22 mouse cellular contexts compared by ENCODE assay signal in genomic region chr9:45682461-45682998, GRCm38 (mm10).
DNase-seq lines count a peak whose midpoint lies in the region; ATAC-seq and TF ChIP-seq lines count a peak whose summit lies in the region.
"Had no signal": no experiment of that assay in that cellular context is flagged by ENCODE, and none has a peak within 500 bp of the region (broad histone marks: within the 10 kb centered on the region; RNA-seq: fewer than 3 reads in every experiment).

No protein-coding gene starts in this region.

- no peaks in the 10 kb centered on the region for H3K9me3 ChIP-seq in forebrain, embryonic 14.5 days (replicated peaks; ENCODE audit: control insufficient read depth, low read length)
- H3K9me3 ChIP-seq in forebrain, embryonic 10.5 days: no peaks in the 10 kb centered on the region
- H3K9me3 ChIP-seq in neural tube, embryonic 13.5 days: no peaks in the 10 kb centered on the region
- no peaks in the 10 kb centered on the region for H3K9me3 ChIP-seq in hindbrain, postnatal 0 days (ENCODE audit: low read length)
- H3K9me3 ChIP-seq: embryonic facial prominence, embryonic 13.5 days; heart, embryonic 10.5 days; limb, embryonic 15.5 days; midbrain, embryonic 12.5 days; neural tube, embryonic 12.5 days had no signal

- no peak for ATAC-seq in forebrain, embryonic 14.5 days
- ATAC-seq in neural tube, embryonic 13.5 days (ENCODE audit: low read depth): no peak
- no peak for ATAC-seq in hindbrain, postnatal 0 days
- ATAC-seq: liver, postnatal 0 days had no signal

- H3K36me3 ChIP-seq in forebrain, embryonic 14.5 days (ENCODE audit: control insufficient read depth, insufficient read depth, low read length): 0 out of 2 replicates have a peak, but pooled peaks cover 8% of the 10 kb centered on the region
- H3K36me3 ChIP-seq in forebrain, embryonic 10.5 days (replicated peaks): no peaks in the 10 kb centered on the region
- peaks cover 4% of the 10 kb centered on the region; the same call in 1 of the 2 replicates for H3K36me3 ChIP-seq in neural tube, embryonic 13.5 days
- no peaks in the 10 kb centered on the region for H3K36me3 ChIP-seq in hindbrain, postnatal 0 days (ENCODE audit: insufficient read depth, low read length)
- H3K36me3 ChIP-seq: embryonic facial prominence, embryonic 13.5 days; heart, embryonic 10.5 days; limb, embryonic 15.5 days; midbrain, embryonic 12.5 days; neural tube, embryonic 12.5 days had no signal

- H3K9ac ChIP-seq in forebrain, embryonic 14.5 days (ENCODE audit: low read length): no peak overlapping the region
- H3K9ac ChIP-seq in neural tube, embryonic 13.5 days: no peak overlapping the region
- no peak overlapping the region for H3K9ac ChIP-seq in hindbrain, postnatal 0 days (replicated peaks; ENCODE audit: low read length)
- H3K9ac ChIP-seq: embryonic facial prominence, embryonic 13.5 days; limb, embryonic 15.5 days; liver, postnatal 0 days; midbrain, embryonic 12.5 days; neural tube, embryonic 12.5 days had no signal

- no peak for DNase-seq in forebrain, embryonic 14.5 days (ENCODE audit: low spot score)
- DNase-seq in forebrain, embryonic 10.5 days (ENCODE audit: extremely low spot score, low spot score): no peak
- DNase-seq in neural tube, embryonic 10.5 days (ENCODE audit: extremely low spot score, low spot score): no peak
- no peak for DNase-seq in hindbrain, postnatal 0 days (ENCODE audit: low spot score)
- DNase-seq in retina, postnatal 1 day: peak; percentile 71
- DNase-seq in urinary bladder, adult 18-20 months (ENCODE audit: low spot score in 2 of 2): no peak
- DNase-seq in lung, postnatal 36 days: no peak
- DNase-seq: adrenal gland, postnatal 10 days; cerebellum, adult 8-10 months; heart, postnatal 14 days; kidney, adult 18-20 months; kidney, postnatal 36 days; liver, postnatal 0 days; lung, postnatal 4 days; right cerebral cortex, postnatal 4 days; thymus, adult 18-20 months had no signal

- no peak overlapping the region for H3K4me3 ChIP-seq in forebrain, embryonic 14.5 days (ENCODE audit: low read depth, low read length)
- H3K4me3 ChIP-seq in forebrain, embryonic 10.5 days: no peak overlapping the region
- no peak overlapping the region for H3K4me3 ChIP-seq in neural tube, embryonic 13.5 days
- H3K4me3 ChIP-seq in hindbrain, postnatal 0 days (ENCODE audit: low read length): no peak overlapping the region
- H3K4me3 ChIP-seq: embryonic facial prominence, embryonic 13.5 days; heart, embryonic 10.5 days; limb, embryonic 15.5 days; midbrain, embryonic 12.5 days; neural tube, embryonic 12.5 days had no signal

- 47% methylated on average over 11 of the region's 11 CpGs for WGBS in forebrain, embryonic 14.5 days
- WGBS in forebrain, embryonic 10.5 days: 49% methylated on average over 11 of the region's 11 CpGs
- 42% methylated on average over 11 of the region's 11 CpGs for WGBS in neural tube, embryonic 13.5 days
- 51% methylated on average over 11 of the region's 11 CpGs for WGBS in hindbrain, postnatal 0 days

- TF ChIP-seq CTCF in hindbrain, postnatal 0 days (IDR thresholded peaks at IDR 0.05; ENCODE audit: low read depth): peak; percentile 55

- peaks cover 14% of the 10 kb centered on the region for H3K4me1 ChIP-seq in forebrain, embryonic 14.5 days (ENCODE audit: control insufficient read depth, insufficient read depth, low read length)
- H3K4me1 ChIP-seq in forebrain, embryonic 10.5 days: peaks cover 15% of the 10 kb centered on the region
- peaks cover 51% of the 10 kb centered on the region for H3K4me1 ChIP-seq in neural tube, embryonic 13.5 days (replicated peaks)
- peaks cover 17% of the 10 kb centered on the region for H3K4me1 ChIP-seq in hindbrain, postnatal 0 days (ENCODE audit: insufficient read depth, low read length)

- no peaks in the 10 kb centered on the region for H3K27me3 ChIP-seq in forebrain, embryonic 14.5 days (replicated peaks; ENCODE audit: control insufficient read depth, insufficient read depth, low read length)
- no peaks in the 10 kb centered on the region for H3K27me3 ChIP-seq in forebrain, embryonic 10.5 days (ENCODE audit: poor library complexity, severe bottlenecking)
- H3K27me3 ChIP-seq in neural tube, embryonic 13.5 days: no peaks in the 10 kb centered on the region
- H3K27me3 ChIP-seq in hindbrain, postnatal 0 days (ENCODE audit: insufficient read depth, low read length): no peaks in the 10 kb centered on the region
- H3K27me3 ChIP-seq: embryonic facial prominence, embryonic 13.5 days; limb, embryonic 15.5 days; midbrain, embryonic 12.5 days; neural tube, embryonic 12.5 days had no signal

- H3K27ac ChIP-seq in forebrain, embryonic 14.5 days (ENCODE audit: low read depth, low read length): 0 out of 2 replicates have a peak overlapping the region, but pooled peaks have one; percentile 5
- H3K27ac ChIP-seq in forebrain, embryonic 10.5 days: no peak overlapping the region
- H3K27ac ChIP-seq in neural tube, embryonic 13.5 days (replicated peaks): peak overlapping the region; percentile 79
- no peak overlapping the region for H3K27ac ChIP-seq in hindbrain, postnatal 0 days
- H3K27ac ChIP-seq: embryonic facial prominence, embryonic 13.5 days; heart, embryonic 10.5 days; limb, embryonic 15.5 days; midbrain, embryonic 12.5 days; neural tube, embryonic 12.5 days had no signal

- no peak overlapping the region for H3K4me2 ChIP-seq in forebrain, embryonic 14.5 days (ENCODE audit: low read length)
- no peak overlapping the region for H3K4me2 ChIP-seq in neural tube, embryonic 13.5 days
- H3K4me2 ChIP-seq in hindbrain, postnatal 0 days (ENCODE audit: low read depth, low read length): no peak overlapping the region
- H3K4me2 ChIP-seq: embryonic facial prominence, embryonic 13.5 days; limb, embryonic 15.5 days; midbrain, embryonic 12.5 days; neural tube, embryonic 12.5 days had no signal

Comparison
In these comparisons a context has a peak if more than half of its experiments do, and no peak if none do; other contexts are left out.
1. H3K27ac ChIP-seq: peak in forebrain, embryonic 14.5 days (single experiment) and neural tube, embryonic 13.5 days (single experiment); none in forebrain, embryonic 10.5 days (single experiment) and hindbrain, postnatal 0 days (single experiment).